Mouse (Mus musculus): ENCODE data around the gene Bap1. TPM values are rescaled to one million over a fixed set of nuclear protein-coding genes. Genes with fewer than 3 reads are reported as not detected.

Bap1 gene
- polyA plus RNA-seq, 1 experiment from 2014 or later: 97.5 TPM

DNA sequence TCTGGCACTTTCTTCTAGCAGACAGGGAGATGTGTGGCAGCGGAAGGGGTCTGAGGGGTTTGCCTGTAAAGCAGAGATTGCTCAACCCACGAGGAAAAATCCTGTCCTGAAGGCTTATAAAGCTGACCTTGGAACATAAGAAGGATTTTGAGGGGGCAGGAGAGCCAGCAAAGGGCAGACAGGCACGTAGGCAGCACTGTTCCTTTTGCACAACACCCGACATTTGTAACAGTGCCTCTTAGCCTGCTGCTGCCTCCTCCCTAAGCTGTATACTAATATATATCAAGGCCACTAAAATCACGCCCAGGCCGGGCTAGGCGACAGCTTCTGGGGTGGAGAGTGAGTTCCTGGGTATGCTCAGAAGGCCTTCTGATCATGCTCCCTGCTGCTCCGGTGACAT, 20.8 kb upstream of the Bap1 start:
- no peak overlapping the region for H3K4me3 ChIP-seq (ENCODE audit: low read depth, low read length)
- H3K27me3 ChIP-seq (ENCODE audit: control insufficient read depth, insufficient read depth, low read length): no peaks in the 10 kb centered on the region
- H3K4me2 ChIP-seq (ENCODE audit: low read depth, low read length): no peak overlapping the region
- H3K9ac ChIP-seq (replicated peaks; ENCODE audit: low read depth, low read length): no peak overlapping the region
- no peaks in the 10 kb centered on the region for H3K9me3 ChIP-seq (ENCODE audit: control insufficient read depth, low read length)
- 65% methylated on average over 8 of the region's 8 CpGs for WGBS
- H3K36me3 ChIP-seq (ENCODE audit: control insufficient read depth, insufficient read depth, low read length): no peaks in the 10 kb centered on the region
- 0 out of 2 replicates have a peak, but pooled peaks cover 3% of the 10 kb centered on the region for H3K4me1 ChIP-seq (ENCODE audit: control insufficient read depth, insufficient read depth, low read length)
- ATAC-seq (ENCODE audit: low read depth): no peak
- H3K27ac ChIP-seq (ENCODE audit: low read depth, low read length): no peak overlapping the region

DNA sequence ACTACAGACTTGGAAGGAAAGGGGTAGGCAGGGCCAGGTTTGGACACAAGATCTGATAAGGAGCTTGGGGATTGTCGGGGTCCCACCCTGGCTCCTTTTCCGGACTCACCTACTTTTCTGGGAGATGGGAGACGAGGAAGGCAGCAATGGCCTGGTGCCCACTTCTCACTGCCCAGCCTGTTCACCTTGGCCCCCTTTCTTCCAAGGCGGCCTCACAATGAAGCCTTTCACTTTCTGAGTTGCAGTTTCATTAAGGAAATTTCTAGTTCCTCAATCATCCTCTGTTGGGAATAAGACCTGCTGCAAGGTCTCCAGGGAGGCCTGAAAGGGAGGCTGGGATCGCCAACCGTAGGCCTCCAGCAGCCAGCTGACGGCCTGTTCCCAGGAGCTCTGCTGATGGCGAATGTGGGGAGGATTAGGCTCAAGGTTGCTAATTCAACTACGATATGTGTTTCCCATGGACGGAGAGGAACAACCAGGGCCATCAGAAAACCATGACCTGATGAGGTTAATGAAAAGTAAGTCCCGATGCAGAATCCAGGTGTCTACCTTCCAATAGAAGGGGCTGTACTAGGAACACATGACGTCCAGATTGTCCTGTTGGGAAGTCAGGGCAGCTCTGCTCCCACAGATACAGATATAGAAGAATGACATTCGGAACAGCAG, 18.7 kb upstream of the Bap1 start:
- no peak for ATAC-seq (ENCODE audit: low read depth)
- Histone ChIP-seq H3K9me3 (ENCODE audit: control insufficient read depth, low read length) (no peaks in the 10 kb centered on the region), H3K4me3 (ENCODE audit: low read depth, low read length) (no peak overlapping the region), H3K9ac (replicated peaks; ENCODE audit: low read depth, low read length) (no peak overlapping the region), H3K36me3 (ENCODE audit: control insufficient read depth, insufficient read depth, low read length) (no peaks in the 10 kb centered on the region), H3K27ac (ENCODE audit: low read depth, low read length) (no peak overlapping the region), H3K27me3 (ENCODE audit: control insufficient read depth, insufficient read depth, low read length) (no peaks in the 10 kb centered on the region), H3K4me2 (ENCODE audit: low read depth, low read length) (no peak overlapping the region), H3K4me1 (ENCODE audit: control insufficient read depth, insufficient read depth, low read length) (0 out of 2 replicates have a peak, but pooled peaks cover 3% of the 10 kb centered on the region)
- 88% methylated on average over 13 of the region's 13 CpGs for WGBS

DNA sequence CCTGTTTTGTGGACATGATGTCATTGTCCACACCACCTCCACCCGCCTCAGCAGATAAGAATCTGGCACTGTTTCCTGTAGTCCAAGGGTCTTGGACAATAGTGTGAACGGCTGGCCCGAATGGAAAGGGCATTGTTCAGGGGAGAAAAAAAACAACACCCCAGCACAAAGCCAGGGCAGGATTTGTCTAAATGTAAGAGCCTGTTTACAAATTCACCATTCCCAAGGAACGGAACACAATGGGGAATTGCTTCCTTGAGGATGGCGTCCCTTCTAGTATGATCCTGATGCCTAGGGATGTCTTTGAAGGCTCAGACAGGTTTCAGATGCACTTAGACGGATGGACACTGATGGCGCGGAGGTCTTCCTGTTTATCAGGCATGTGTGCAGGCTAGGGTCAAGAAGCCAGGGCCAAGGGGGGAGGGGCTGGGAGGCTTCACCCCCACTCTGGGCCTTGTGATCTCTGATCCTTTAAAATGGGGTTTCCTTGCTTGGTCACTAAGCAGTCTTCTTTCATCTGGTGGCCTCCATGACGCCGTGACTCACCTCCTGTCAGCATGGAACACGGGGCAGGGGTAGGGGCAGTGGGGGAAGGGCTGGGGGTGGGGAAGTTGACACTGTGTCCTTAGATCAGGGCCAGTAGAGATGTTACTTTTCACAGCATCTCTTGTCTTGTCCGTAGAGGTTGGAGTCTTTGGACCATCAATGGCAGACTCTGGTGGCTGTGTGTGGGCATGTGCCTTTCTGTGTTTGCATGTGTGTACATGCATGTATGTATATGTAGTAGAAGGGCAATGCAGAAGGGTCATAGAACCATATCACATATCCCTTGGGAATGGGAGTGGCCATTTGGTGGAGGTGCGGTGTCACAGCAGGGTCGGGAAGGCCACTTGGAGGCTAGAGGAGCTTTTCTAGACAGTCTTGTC, 17.9 kb upstream of the Bap1 start:
- H3K27me3 ChIP-seq (ENCODE audit: control insufficient read depth, insufficient read depth, low read length): no peaks in the 10 kb centered on the region
- H3K27ac ChIP-seq (ENCODE audit: low read depth, low read length): no peak overlapping the region
- H3K4me2 ChIP-seq (ENCODE audit: low read depth, low read length): no peak overlapping the region
- H3K4me1 ChIP-seq (ENCODE audit: control insufficient read depth, insufficient read depth, low read length): 0 out of 2 replicates have a peak, but pooled peaks cover 3% of the 10 kb centered on the region
- ATAC-seq (ENCODE audit: low read depth): peak; percentile 42; the same call in 1 of the 2 replicates
- no peaks in the 10 kb centered on the region for H3K36me3 ChIP-seq (ENCODE audit: control insufficient read depth, insufficient read depth, low read length)
- 88% methylated on average over 14 of the region's 14 CpGs for WGBS
- H3K9me3 ChIP-seq (ENCODE audit: control insufficient read depth, low read length): no peaks in the 10 kb centered on the region
- H3K4me3 ChIP-seq (ENCODE audit: low read depth, low read length): no peak overlapping the region
- H3K9ac ChIP-seq (replicated peaks; ENCODE audit: low read depth, low read length): no peak overlapping the region

DNA sequence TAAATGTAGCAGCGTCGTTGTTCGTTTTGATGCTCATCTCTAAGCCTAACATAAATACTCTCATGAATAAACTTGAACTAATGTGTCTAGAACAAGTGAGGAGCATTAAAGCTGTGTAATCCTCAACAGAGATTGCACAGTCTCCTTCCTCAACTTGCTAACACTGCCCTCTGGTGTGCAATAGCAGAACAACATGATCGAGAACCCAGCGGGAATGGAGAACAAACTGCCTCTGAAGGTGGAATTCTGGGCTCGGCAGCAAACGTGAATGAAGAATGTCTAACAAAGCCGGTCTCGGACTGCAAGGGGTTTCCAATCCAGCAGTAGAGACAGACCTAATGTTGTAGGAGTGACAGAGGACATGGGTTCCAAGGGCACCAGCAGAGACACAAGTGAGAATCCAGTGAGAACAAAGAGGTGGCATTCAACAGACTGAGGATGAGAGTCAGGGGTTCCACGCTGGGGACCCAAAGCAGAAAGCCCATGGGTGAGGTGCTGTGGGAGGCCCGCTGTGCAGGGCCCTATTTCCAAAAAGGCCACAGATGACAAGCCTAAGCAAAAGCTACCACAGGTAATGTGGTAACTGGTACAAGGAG, 17.2 kb upstream of the Bap1 start:
- H3K36me3 ChIP-seq (ENCODE audit: control insufficient read depth, insufficient read depth, low read length): no peaks in the 10 kb centered on the region
- no peak overlapping the region for H3K27ac ChIP-seq (ENCODE audit: low read depth, low read length)
- H3K4me2 ChIP-seq (ENCODE audit: low read depth, low read length): no peak overlapping the region
- H3K9ac ChIP-seq (replicated peaks; ENCODE audit: low read depth, low read length): 0 out of 2 replicates have a peak overlapping the region, but pooled peaks have one; percentile 2
- no peaks in the 10 kb centered on the region for H3K9me3 ChIP-seq (ENCODE audit: control insufficient read depth, low read length)
- no peak overlapping the region for H3K4me3 ChIP-seq (ENCODE audit: low read depth, low read length)
- 23% methylated on average over 11 of the region's 11 CpGs for WGBS
- 0 out of 2 replicates have a peak, but pooled peaks cover 3% of the 10 kb centered on the region for H3K4me1 ChIP-seq (ENCODE audit: control insufficient read depth, insufficient read depth, low read length)
- ATAC-seq (ENCODE audit: low read depth): peak; percentile 71
- H3K27me3 ChIP-seq (ENCODE audit: control insufficient read depth, insufficient read depth, low read length): no peaks in the 10 kb centered on the region

DNA sequence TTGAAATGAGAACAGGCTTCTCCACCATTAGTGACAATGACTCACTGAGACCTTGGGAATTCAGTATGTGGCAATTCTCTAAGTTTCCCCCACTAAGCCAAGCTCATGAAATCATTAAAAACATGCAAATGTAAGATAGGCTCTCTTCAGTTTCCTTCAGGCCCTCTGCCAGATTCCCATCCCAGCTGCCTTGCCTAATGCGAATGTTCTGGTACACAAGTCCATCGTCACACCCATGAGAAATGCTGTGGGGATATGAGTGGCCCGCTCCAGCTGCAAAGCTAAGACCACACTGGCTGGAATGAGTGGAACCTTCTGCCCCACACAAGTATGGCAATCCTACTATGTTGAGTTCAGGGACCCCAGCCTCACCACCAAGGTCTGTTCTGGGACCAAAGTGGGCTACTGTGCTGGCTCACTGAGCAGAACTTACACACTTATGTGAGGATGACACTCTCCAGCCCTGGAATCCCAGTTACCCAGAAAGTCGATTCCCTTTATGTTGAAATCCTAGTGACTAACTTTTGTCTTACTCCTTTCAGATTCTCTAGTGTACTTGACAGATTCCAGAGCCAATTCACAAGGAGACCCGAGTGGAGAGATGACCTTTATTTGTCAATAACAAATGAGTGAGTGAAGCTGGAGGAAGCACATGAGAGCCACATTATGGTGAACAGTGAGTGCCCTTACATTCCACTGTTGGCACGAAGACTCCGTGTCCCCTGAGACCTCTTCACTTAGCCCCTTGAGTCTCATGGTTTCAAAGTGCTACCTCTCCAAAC, 14.0 kb upstream of the Bap1 start:
- 86% methylated on average over 7 of the region's 7 CpGs for WGBS
- Histone ChIP-seq H3K4me1 (ENCODE audit: control insufficient read depth, insufficient read depth, low read length) (0 out of 2 replicates have a peak, but pooled peaks cover 3% of the 10 kb centered on the region), H3K4me2 (ENCODE audit: low read depth, low read length) (no peak overlapping the region), H3K9me3 (ENCODE audit: control insufficient read depth, low read length) (no peaks in the 10 kb centered on the region), H3K9ac (replicated peaks; ENCODE audit: low read depth, low read length) (no peak overlapping the region), H3K27me3 (ENCODE audit: control insufficient read depth, insufficient read depth, low read length) (no peaks in the 10 kb centered on the region), H3K4me3 (ENCODE audit: low read depth, low read length) (no peak overlapping the region), H3K27ac (ENCODE audit: low read depth, low read length) (no peak overlapping the region), H3K36me3 (ENCODE audit: control insufficient read depth, insufficient read depth, low read length) (no peaks in the 10 kb centered on the region)
- ATAC-seq (ENCODE audit: low read depth): no peak

DNA sequence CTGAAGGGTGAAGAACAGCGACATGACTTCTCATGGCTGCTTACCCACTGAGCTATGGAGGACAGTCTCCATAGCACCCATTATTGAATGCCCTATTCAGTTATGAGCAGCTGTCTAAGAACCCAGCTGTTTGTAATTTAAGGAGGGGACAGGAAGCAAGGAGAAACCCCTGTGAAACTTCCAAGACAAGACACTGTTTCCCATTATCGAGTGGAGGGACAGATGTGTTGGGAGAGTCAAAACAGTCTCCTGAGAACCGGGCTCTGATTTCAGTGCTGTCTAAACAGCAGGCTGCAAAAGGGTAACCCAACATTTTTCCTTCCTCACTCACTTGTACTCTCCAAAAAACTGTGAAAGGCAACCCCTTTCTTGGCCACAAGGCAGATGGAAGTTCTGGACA, 10.7 kb upstream of the Bap1 start:
- Histone ChIP-seq H3K4me3 (ENCODE audit: low read depth, low read length) (no peak overlapping the region), H3K27ac (ENCODE audit: low read depth, low read length) (no peak overlapping the region), H3K27me3 (ENCODE audit: control insufficient read depth, insufficient read depth, low read length) (no peaks in the 10 kb centered on the region), H3K9me3 (ENCODE audit: control insufficient read depth, low read length) (no peaks in the 10 kb centered on the region), H3K4me1 (ENCODE audit: control insufficient read depth, insufficient read depth, low read length) (no peaks in the 10 kb centered on the region), H3K4me2 (ENCODE audit: low read depth, low read length) (no peak overlapping the region), H3K9ac (replicated peaks; ENCODE audit: low read depth, low read length) (no peak overlapping the region), H3K36me3 (ENCODE audit: control insufficient read depth, insufficient read depth, low read length) (no peaks in the 10 kb centered on the region)
- ATAC-seq (ENCODE audit: low read depth): no peak
- WGBS: 81% methylated on average over 3 of the region's 3 CpGs

DNA sequence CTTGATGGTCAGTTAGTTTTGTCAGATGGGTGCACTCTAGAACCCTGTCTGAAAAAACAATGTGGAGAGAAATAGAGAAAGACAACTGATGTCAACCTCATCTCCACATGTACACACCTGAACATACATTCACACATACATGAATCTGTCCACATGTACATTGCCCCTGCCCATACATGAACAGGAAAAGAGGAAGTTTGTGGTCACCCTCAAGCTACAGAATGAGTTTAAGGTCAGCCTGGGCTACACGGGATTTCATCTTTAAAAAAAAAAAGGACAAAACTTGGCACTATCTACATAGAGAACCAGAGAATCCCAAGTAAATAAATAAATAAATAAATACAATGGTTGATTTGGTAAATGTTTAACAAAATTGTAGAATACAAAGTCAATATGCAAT, 6.5 kb upstream of the Bap1 start:
- H3K27me3 ChIP-seq (ENCODE audit: control insufficient read depth, insufficient read depth, low read length): no peaks in the 10 kb centered on the region
- no peak overlapping the region for H3K9ac ChIP-seq (replicated peaks; ENCODE audit: low read depth, low read length)
- H3K4me3 ChIP-seq (ENCODE audit: low read depth, low read length): no peak overlapping the region
- no peak for ATAC-seq (ENCODE audit: low read depth)
- H3K9me3 ChIP-seq (ENCODE audit: control insufficient read depth, low read length): no peaks in the 10 kb centered on the region
- no peaks in the 10 kb centered on the region for H3K4me1 ChIP-seq (ENCODE audit: control insufficient read depth, insufficient read depth, low read length)
- H3K27ac ChIP-seq (ENCODE audit: low read depth, low read length): no peak overlapping the region
- no peak overlapping the region for H3K4me2 ChIP-seq (ENCODE audit: low read depth, low read length)
- H3K36me3 ChIP-seq (ENCODE audit: control insufficient read depth, insufficient read depth, low read length): no peaks in the 10 kb centered on the region
- WGBS: 77% methylated on average over 1 of the region's 1 CpGs

DNA sequence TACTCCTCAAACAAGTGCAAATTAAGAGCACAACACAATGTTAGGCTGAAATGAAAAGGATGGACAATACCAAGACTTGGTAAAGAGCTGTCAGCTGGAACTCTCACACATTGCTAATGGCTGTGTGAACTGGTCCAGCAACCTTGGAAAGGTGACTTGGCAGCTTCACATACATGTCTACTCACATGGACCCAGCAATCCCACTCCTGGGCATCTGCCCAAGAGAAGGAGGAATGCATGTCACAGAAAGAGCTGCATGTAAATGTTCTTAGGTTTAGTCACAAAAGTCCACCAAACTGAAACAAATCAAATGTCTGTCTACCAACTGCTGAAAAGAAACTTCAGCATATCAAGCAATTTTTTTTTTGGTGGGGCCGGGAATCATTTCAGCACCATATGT, 5.3 kb upstream of the Bap1 start:
- Histone ChIP-seq H3K9me3 (ENCODE audit: control insufficient read depth, low read length) (no peaks in the 10 kb centered on the region), H3K4me1 (ENCODE audit: control insufficient read depth, insufficient read depth, low read length) (peaks cover 5% of the 10 kb centered on the region; the same call in 1 of the 2 replicates), H3K4me2 (ENCODE audit: low read depth, low read length) (no peak overlapping the region), H3K4me3 (ENCODE audit: low read depth, low read length) (no peak overlapping the region), H3K9ac (replicated peaks; ENCODE audit: low read depth, low read length) (no peak overlapping the region), H3K36me3 (ENCODE audit: control insufficient read depth, insufficient read depth, low read length) (no peaks in the 10 kb centered on the region), H3K27ac (ENCODE audit: low read depth, low read length) (no peak overlapping the region), H3K27me3 (ENCODE audit: control insufficient read depth, insufficient read depth, low read length) (no peaks in the 10 kb centered on the region)
- no peak for ATAC-seq (ENCODE audit: low read depth)
- WGBS: 87% methylated on average over 1 of the region's 1 CpGs

Data from neural tube, embryonic 14.5 days (tissue).